Mouse (Mus musculus): ENCODE data around the gene Zfr2.

GRCm38 (mm10) chr10:81245166-81245565 lies 12.2 kb downstream of the Zfr2 start:
- TF ChIP-seq NELFE (IDR thresholded peaks at IDR 0.05; ENCODE audit: low read depth, low read length) (no peak), CHD2 (IDR thresholded peaks at IDR 0.05; ENCODE audit: low read length) (no peak), CTCF (IDR thresholded peaks at IDR 0.05 in 2 of 3, conservative IDR thresholded peaks at IDR 0.05 in 1 of 3; ENCODE audit: control insufficient read depth in 1 of 3, insufficient read depth in 1 of 3, low read depth in 2 of 3, low read length in 3 of 3, poor library complexity in 1 of 3, severe bottlenecking in 1 of 3) (no peak), EP300 (IDR thresholded peaks at IDR 0.05; ENCODE audit: low read depth in 1 of 2, low read length in 2 of 2) (no peak), POLR2A (IDR thresholded peaks at IDR 0.05; ENCODE audit: control insufficient read depth in 1 of 2, insufficient read depth in 1 of 2, low read depth in 1 of 2, low read length in 2 of 2, poor library complexity in 1 of 2) (no peak), MYB (IDR thresholded peaks at IDR 0.05; ENCODE audit: low read depth, low read length) (no peak), ZC3H11A (IDR thresholded peaks at IDR 0.05; ENCODE audit: low read depth, low read length) (no peak), MAZ (IDR thresholded peaks at IDR 0.05; ENCODE audit: low read depth, low read length) (no peak)

All from MEL (cell line).